Comparison of ENCODE assay signal across 13 mouse cellular contexts in the genomic region with DNA sequence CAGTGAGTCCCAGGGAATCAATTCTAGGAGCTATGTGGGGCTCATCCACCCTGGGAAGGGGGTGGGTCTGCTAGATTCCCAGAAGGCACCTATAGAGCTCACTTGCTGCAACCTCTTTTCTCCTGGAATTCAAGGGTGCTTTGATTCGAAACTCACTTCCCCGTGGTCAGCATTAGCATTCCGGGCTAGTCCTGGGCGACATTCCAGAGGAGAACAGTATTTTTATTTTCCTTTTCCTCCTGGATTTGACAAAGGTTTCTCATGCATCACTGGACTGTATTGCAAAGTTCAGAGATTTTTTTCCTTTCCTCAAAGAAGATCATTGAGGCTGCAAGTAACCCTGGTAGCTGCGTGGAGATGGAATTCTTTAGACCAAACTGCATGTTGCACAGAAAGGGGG.
DNase-seq lines count a peak whose midpoint lies in the region; ATAC-seq and TF ChIP-seq lines count a peak whose summit lies in the region.
"Had no signal": no experiment of that assay in that cellular context is flagged by ENCODE, and none has a peak within 500 bp of the region (broad histone marks: within the 10 kb centered on the region; RNA-seq: fewer than 3 reads in every experiment).

No protein-coding gene starts in this region.

- DNase-seq in midbrain, embryonic 10.5 days (ENCODE audit: low spot score) = peak; percentile 13
- DNase-seq in midbrain, postnatal 0 days (ENCODE audit: low spot score) = no peak
- DNase-seq in kidney, postnatal 10 days = peak; percentile 29
- DNase-seq in gastrocnemius, adult 2 months = no peak
- DNase-seq in urinary bladder, postnatal 4 days (ENCODE audit: low spot score in 2 of 2) = no peak
- DNase-seq in right cerebral cortex, postnatal 25 days = no peak
- DNase-seq: cerebellum, adult 11-12 months; right cerebral cortex, postnatal 14 days had no signal

- no peaks in the 10 kb centered on the region for H3K36me3 ChIP-seq in midbrain, embryonic 10.5 days
- no peaks in the 10 kb centered on the region for H3K36me3 ChIP-seq in midbrain, postnatal 0 days (ENCODE audit: insufficient read depth, low read length)
- no peaks in the 10 kb centered on the region for H3K36me3 ChIP-seq in forebrain, embryonic 16.5 days (ENCODE audit: control insufficient read depth, insufficient read depth)
- H3K36me3 ChIP-seq in neural tube, embryonic 15.5 days = no peaks in the 10 kb centered on the region
- H3K36me3 ChIP-seq: heart, embryonic 10.5 days had no signal

- 14% methylated on average over 5 of the region's 5 CpGs for WGBS in midbrain, embryonic 10.5 days
- 30% methylated on average over 5 of the region's 5 CpGs for WGBS in midbrain, postnatal 0 days
- 5% methylated on average over 5 of the region's 5 CpGs for WGBS in forebrain, embryonic 16.5 days
- WGBS in neural tube, embryonic 15.5 days = 21% methylated on average over 5 of the region's 5 CpGs

- H3K27me3 ChIP-seq in midbrain, embryonic 10.5 days (ENCODE audit: low read depth, poor library complexity, severe bottlenecking) = no peaks in the 10 kb centered on the region; the same call in 1 of the 2 replicates
- no peaks in the 10 kb centered on the region for H3K27me3 ChIP-seq in midbrain, postnatal 0 days (ENCODE audit: insufficient read depth, low read length)
- no peaks in the 10 kb centered on the region for H3K27me3 ChIP-seq in forebrain, embryonic 16.5 days (replicated peaks; ENCODE audit: control insufficient read depth, insufficient read depth, low read length)
- no peaks in the 10 kb centered on the region for H3K27me3 ChIP-seq in neural tube, embryonic 15.5 days (replicated peaks)
- H3K27me3 ChIP-seq: CH12.LX; megakaryocyte, embryonic 14.5 days had no signal

- peak overlapping the region; percentile 86 for H3K27ac ChIP-seq in midbrain, embryonic 10.5 days (replicated peaks)
- H3K27ac ChIP-seq in midbrain, postnatal 0 days (ENCODE audit: low read depth, low read length) = no peak overlapping the region
- peak overlapping the region; percentile 63 for H3K27ac ChIP-seq in forebrain, embryonic 16.5 days (ENCODE audit: low read length)
- peak overlapping the region; percentile 70 for H3K27ac ChIP-seq in neural tube, embryonic 15.5 days (replicated peaks)
- no peak overlapping the region for H3K27ac ChIP-seq in gastrocnemius, adult 2 months
- H3K27ac ChIP-seq: heart, embryonic 10.5 days had no signal

- peaks cover 47% of the 10 kb centered on the region for H3K4me1 ChIP-seq in midbrain, embryonic 10.5 days
- no peaks in the 10 kb centered on the region for H3K4me1 ChIP-seq in midbrain, postnatal 0 days (ENCODE audit: insufficient read depth, low read length)
- H3K4me1 ChIP-seq in forebrain, embryonic 16.5 days (replicated peaks; ENCODE audit: control insufficient read depth, insufficient read depth, low read length) = peaks cover 25% of the 10 kb centered on the region
- H3K4me1 ChIP-seq in neural tube, embryonic 15.5 days = peaks cover 32% of the 10 kb centered on the region
- H3K4me1 ChIP-seq: megakaryocyte, embryonic 14.5 days had no signal

- no peak for ATAC-seq in midbrain, postnatal 0 days (ENCODE audit: low FRiP score)
- peak; percentile 14; the same call in 1 of the 2 replicates for ATAC-seq in forebrain, embryonic 16.5 days
- 0 out of 2 replicates have a peak, but pooled peaks have one; percentile 4 for ATAC-seq in neural tube, embryonic 15.5 days (ENCODE audit: low FRiP score)

- H3K9me3 ChIP-seq in midbrain, embryonic 10.5 days (replicated peaks) = no peaks in the 10 kb centered on the region
- H3K9me3 ChIP-seq in midbrain, postnatal 0 days (ENCODE audit: low read length) = no peaks in the 10 kb centered on the region
- H3K9me3 ChIP-seq in forebrain, embryonic 16.5 days (ENCODE audit: control insufficient read depth, low read length) = no peaks in the 10 kb centered on the region
- no peaks in the 10 kb centered on the region for H3K9me3 ChIP-seq in neural tube, embryonic 15.5 days (replicated peaks)
- H3K9me3 ChIP-seq: heart, embryonic 10.5 days had no signal

- intact Hi-C loops in gastrocnemius, adult 2 months (cut with DNase I) = no loop called here

- no peak overlapping the region for H3K9ac ChIP-seq in midbrain, postnatal 0 days (replicated peaks; ENCODE audit: low read length, poor library complexity, severe bottlenecking)
- H3K9ac ChIP-seq in forebrain, embryonic 16.5 days (replicated peaks; ENCODE audit: low read depth, low read length) = no peak overlapping the region
- H3K9ac ChIP-seq in neural tube, embryonic 15.5 days (replicated peaks) = no peak overlapping the region

- no peak overlapping the region for H3K4me2 ChIP-seq in midbrain, postnatal 0 days (ENCODE audit: low read depth, low read length, poor library complexity, severe bottlenecking)
- H3K4me2 ChIP-seq in forebrain, embryonic 16.5 days (ENCODE audit: low read length) = no peak overlapping the region
- no peak overlapping the region for H3K4me2 ChIP-seq in neural tube, embryonic 15.5 days

- TF ChIP-seq CTCF in midbrain, postnatal 0 days (IDR thresholded peaks at IDR 0.05) = no peak
- TF ChIP-seq CTCF in gastrocnemius, adult 2 months (IDR thresholded peaks at IDR 0.05) = no peak

- no peak overlapping the region for H3K4me3 ChIP-seq in midbrain, embryonic 10.5 days
- H3K4me3 ChIP-seq in midbrain, postnatal 0 days (ENCODE audit: low read depth, low read length) = no peak overlapping the region
- no peak overlapping the region for H3K4me3 ChIP-seq in forebrain, embryonic 16.5 days (replicated peaks; ENCODE audit: low read length)
- no peak overlapping the region for H3K4me3 ChIP-seq in neural tube, embryonic 15.5 days (replicated peaks)
- no peak overlapping the region for H3K4me3 ChIP-seq in gastrocnemius, adult 2 months
- H3K4me3 ChIP-seq: megakaryocyte, embryonic 14.5 days had no signal

Comparison
In these comparisons a context has a peak if more than half of its experiments do, and no peak if none do; other contexts are left out.
1. DNase-seq: peak in midbrain, embryonic 10.5 days (single experiment) and kidney, postnatal 10 days (single experiment); none in midbrain, postnatal 0 days (single experiment), gastrocnemius, adult 2 months (single experiment), urinary bladder, postnatal 4 days (0 of 2) and right cerebral cortex, postnatal 25 days (single experiment).
2. H3K27ac ChIP-seq: peak in midbrain, embryonic 10.5 days (single experiment), forebrain, embryonic 16.5 days (single experiment) and neural tube, embryonic 15.5 days (single experiment); none in midbrain, postnatal 0 days (single experiment) and gastrocnemius, adult 2 months (single experiment).